Mouse (Mus musculus) c-Kit-positive CD71-positive TER-119-positive erythroid progenitor cells, embryonic 14.5 days (primary cell): Measurements from ENCODE around the gene Tulp4.

ENCODE experiments used
- DNase-seq: peaks from one replicate; pipeline ENCODE4 v3.0.0-alpha.2; 2013; ENCODE audit warnings: low spot score

Tulp4 gene

DNA sequence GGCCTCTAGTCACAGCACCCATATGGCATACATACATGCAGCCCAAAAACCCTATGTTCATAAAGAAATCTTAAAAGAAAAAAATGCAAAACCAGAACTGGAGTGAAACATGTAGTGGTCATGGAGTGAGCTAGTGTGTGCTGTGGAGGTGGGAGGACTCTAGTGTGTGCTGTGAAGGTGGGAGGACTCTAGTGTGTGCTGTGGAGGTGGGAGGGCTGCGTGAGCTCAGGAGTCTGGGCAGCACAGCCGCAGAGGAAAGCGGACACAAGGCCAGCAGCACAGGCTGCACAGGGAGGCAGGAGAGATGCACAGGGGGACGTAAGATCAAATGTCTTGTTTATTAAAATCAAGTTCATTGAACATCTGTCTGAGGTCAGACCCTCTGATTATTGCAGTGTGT lies 17.5 kb downstream of the Tulp4 start:
- DNase-seq: no peak

DNA sequence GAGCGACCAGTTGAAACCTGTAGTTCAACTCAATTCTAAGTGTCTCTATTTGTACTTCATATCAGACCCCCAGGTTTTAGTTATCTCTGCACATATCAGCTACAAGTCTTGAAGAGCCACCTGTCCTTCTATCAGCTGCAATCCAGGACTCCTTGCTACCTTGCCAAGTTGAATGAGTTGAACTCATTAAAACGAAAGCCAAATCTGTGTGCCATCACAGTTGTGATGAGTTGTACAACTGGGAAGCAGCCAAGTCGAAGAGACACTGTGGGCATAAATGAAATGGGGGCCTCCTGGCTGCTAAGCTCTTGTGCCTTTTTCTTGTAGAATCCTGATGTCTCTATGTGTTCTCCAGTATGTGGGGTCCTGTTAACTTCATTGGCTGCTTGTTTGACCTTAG lies 19.2 kb downstream of the Tulp4 start:
- no peak for DNase-seq

DNA sequence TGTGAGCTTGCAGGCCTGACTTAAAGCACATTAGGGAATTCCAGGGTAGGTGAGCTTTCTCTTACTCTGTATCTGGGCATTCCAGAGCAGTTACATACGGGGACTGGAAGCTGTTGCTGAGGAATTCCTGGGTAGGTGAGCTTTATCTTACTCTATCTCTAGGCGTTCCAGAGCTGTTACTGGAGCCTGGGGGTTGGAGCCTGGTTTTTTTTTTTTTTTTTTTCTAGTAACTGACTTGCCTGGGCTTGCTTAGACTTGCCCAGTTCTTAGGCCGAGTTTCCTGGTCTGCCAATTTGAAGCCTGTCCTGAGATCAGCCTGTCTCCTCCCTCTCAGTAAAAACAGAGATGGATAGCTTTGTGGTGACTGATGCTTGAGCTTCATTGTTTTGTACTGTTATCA lies 21.8 kb downstream of the Tulp4 start:
- no peak for DNase-seq

GRCm38 (mm10) chr17:6129361-6129760 lies 23.1 kb downstream of the Tulp4 start:
- no peak for DNase-seq

GRCm38 (mm10) chr17:6131083-6131482 lies 24.8 kb downstream of the Tulp4 start:
- no peak for DNase-seq

DNA sequence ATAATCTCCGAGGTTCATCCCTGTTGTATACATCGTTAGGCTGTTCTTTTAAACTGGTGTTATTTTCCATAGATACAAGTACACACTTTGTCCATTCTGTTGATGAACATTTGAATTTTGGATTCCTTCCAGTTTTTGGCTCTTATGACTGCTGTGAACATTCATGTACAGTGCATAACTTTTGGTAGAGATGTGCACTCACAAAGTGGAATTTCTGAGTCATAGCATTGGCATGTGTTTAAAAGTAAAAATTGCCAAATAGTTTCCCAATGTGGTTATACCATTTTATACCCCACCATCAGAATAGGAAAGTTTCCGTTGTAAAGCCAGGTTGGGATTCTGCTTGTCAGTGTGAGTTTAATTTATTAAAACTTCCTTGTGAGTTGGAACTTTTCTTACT lies 34.6 kb downstream of the Tulp4 start:
- no peak for DNase-seq

DNA sequence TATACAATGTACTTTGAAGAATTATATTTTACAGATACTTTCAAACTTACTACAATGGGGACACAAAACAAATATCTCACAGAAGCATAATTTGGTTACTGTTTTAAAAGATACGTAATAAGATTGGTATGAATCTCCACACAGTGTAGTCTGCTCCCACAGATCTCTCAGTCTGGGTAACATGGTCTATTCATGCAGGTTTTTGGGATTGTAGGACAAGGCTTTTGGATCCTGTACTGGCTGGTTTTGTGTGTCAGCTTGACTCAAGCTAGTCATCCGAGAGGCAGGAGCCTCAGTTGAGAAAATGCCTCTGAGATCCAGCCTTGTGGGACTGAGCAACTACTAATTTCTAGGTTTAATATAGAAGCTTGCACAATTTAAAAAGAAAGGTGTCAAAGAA lies 35.1 kb downstream of the Tulp4 start:
- DNase-seq: no peak

DNA sequence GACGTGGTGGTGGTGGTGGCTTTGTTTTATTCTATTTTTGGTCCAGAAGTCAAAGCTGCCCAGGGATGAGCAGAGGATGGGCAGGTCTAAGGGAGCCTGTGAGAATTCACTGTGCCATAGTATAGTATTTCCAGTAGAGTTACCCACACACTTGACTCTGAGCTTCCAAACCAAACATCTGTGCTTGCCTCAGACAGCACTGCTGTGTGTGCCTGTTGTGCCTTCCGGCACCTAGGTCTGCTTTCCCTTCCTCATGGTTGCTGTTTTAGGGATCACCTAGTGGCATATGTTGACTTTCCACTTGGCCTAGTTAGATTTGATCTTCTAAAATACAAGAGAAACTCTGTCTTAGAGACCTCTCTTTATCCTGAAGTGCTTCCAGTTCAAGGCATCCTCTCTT lies 39.0 kb downstream of the Tulp4 start:
- DNase-seq: no peak

DNA sequence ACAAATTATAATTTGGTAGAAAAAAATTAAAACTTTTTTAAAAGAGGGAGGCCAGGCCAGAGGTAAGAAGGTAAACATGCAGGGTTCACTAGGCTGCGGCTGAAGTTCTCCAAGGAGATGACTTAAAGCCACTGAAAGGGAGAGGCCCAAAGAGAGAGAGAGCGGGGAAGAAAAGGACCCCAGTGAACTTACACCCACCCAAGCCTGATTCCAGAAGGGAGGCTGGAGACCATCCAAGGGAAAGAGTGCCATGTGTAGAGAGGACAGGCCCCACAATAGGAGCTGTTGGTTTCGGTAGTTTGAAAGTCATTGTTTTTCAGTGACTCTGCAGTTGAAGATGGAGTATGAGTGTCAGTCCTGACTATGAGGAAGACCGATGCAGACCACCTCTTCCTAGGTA lies 46.7 kb downstream of the Tulp4 start:
- DNase-seq: no peak

DNA sequence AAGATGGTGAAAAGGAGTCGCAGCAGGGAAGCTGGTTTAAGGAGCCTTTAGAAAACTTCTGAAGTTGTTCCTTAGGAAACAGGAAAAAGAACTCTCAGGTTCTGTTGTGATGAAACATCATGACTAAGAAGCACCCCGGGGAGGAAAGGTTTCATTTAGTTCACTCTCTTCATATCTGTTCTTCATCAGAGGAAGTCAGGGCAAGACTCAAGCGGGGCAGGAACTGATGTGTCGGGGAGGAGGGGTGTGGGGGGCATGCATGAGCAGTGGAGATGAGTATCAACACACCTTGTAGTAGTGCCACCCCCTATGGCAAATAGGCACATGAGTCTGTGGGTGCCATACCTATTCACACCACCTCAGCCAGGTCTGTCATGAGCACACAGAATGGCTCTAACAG lies 47.3 kb downstream of the Tulp4 start:
- DNase-seq: no peak

DNA sequence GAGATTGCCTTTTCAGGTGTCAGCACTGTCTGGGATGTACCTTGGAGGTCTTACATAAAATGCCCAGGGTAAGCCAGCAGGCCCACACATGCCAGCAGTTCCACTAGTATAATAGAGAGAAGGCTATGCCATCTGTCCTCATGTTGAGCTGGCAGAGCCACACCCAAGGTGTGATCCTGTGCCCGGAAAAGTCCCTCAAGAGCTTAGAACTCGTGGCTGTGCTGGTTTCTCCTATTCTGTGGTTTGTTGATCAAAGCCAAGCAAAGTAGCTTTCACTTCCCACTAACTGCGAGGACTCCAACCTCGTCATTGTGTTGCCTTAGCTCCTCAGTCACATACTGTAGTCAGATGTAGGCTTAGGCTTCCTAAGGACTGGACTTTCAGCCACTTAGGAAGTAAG lies 48.1 kb downstream of the Tulp4 start:
- DNase-seq: no peak

- DNase-seq: no peak
Observed at GRCm38 (mm10) chr17:6160495-6160894, 54.3 kb downstream of the Tulp4 start.

DNA sequence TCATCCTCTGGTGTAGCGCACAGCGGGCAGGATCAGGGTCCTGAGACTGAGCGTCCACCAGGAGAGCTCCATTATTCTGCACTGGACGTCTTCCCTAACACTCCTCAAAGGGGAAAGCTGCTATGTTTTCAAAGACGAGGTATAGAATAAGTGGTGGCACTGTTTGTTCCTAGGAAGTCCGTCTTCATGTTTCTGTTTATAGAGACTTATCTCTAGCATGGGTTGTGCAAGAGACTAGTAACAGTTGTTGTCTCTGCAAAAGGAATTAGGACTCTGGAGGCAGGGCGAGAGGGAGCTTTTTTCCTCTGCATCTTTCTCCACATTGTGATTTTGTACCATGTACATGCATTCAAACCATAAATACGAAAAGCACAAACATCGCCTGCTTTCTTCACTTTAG lies 55.7 kb downstream of the Tulp4 start:
- no peak for DNase-seq

GRCm38 (mm10) chr17:6162761-6163160 lies 56.5 kb downstream of the Tulp4 start:
- DNase-seq: no peak

DNA sequence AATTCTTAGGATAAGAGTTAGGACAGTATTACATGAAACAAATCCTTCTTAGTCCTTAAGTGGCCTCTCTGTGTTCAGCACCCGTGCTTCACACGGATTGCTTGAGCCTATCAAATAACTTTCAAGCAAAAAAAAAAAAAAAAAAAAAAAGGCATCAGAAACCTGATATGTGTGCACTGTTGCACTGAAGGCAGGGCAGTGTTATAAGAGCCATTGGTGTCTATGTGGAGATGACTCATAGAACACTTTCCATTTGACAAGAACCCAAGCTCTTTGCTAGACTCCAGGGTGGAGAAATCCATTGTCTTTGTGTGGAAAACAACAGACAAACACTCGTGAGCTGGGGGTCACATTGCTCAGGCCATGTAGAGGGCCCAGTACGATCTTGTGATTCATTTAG lies 58.7 kb downstream of the Tulp4 start:
- no peak for DNase-seq

- no peak for DNase-seq
Observed at GRCm38 (mm10) chr17:6172440-6172839, 66.2 kb downstream of the Tulp4 start.

GRCm38 (mm10) chr17:6172926-6173690 lies 66.9 kb downstream of the Tulp4 start:
- DNase-seq: peak; percentile 4

- DNase-seq: no peak
Observed at GRCm38 (mm10) chr17:6174574-6174973, 68.3 kb downstream of the Tulp4 start.

DNA sequence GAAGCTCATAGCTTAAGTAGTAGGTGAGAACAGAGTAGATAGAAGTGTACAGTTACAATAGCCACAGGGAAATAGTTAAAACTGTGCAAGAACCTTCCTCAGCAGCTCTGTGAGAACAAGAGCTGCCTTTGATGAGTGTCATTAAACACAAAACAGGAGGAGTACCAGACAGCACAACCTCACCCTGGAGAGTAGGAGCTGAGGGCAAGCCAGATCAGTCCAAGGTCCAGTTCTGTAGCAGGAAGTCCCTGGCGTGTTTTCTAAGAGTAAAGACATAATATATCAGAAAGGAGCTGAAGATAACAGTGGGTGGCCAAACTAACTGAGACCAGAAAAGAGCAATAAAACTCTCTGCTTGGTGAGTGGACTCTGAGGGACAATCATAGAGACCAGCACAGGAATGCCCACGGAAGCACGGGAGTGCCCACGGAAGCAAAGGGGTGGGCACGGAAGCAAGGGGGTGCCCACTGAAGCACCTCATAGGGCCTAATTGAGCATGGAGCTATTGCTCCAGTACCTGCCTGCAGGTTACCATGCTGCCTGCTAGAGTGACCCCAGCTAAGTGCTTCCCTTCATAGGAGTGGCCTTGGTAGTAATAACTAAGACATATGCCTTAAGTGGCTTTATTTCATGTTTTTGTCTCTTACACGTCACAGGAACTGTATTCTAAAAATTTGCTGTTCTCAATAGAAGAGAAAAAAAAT lies 72.5 kb downstream of the Tulp4 start:
- no peak for DNase-seq

- DNase-seq: no peak
Observed at GRCm38 (mm10) chr17:6179389-6179788, 73.2 kb downstream of the Tulp4 start.

DNA sequence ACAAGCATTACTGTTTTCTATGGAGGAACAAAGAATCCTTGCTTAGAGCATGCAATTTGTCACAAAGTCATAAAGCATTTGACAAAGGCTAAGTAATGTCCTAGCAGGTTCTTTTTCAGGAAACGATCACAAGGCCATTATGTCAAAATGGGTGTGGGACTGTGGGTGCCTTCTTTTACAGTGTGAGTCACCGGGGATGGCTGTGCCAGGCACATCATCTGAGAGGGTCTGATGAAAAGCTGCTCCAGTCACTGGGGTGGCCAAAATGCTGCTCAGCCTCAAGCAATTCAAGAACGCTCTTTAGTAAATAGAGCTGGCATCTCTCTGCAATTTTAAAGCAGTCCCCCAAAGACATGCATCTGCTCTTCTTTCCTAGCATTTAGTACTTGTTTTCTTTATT lies 74.2 kb downstream of the Tulp4 start:
- no peak for DNase-seq

DNA sequence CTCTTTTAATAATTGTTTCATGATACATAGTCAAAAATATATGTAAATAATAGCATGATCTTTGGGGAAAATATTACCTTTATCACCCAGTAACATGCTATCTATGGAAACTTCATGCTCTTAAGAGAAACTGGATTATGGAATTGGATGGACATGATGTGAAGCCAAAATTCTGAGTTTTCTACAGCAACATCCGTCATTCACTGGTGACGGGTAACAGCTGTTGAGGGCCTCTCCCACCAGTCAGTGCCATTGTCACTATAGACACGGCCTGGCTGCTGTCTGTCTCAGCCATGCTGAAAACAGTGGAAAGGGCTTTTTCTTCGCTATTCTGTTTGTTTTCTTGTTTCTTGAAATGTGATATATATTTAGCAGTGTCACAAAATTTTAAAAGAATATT lies 76.5 kb downstream of the Tulp4 start:
- DNase-seq: no peak

DNA sequence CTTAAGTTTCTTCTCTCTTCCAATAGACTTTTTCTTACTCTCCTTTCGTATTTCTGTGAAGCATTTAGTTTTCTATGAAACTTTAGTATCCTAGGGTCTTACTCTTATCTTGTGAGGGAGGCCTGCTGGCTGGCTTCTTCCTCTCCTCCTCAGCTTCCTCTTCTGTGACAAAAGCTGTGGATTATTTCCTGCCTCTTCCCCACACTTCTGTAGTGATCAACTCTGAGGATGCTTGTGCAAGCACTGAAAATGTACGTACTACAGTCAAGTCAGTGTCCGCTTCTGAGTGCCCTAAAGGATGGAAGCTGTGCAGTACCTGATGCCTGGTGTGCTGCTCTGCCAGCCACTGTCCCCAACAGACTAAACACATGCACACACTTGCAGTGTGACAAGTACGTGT lies 80.4 kb downstream of the Tulp4 start:
- no peak for DNase-seq

DNA sequence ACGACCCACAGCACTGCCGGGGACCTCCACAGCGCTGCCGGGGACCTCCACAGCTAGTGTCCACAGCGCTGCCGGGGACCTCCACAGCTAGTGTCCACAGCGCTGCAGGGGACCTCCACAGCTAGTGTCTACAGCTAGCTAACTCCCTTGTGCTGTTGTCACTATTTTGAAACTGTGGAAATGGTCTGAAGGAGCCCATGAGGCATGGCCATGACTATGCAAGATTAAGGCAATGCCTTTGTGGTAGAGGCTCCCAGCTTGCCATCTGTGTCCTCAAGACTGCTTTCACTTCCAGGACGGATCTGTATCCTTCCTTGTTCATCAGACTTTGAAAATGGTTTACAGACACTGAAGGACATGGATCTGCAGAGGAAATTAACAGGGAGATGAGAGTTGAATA lies 80.9 kb downstream of the Tulp4 start:
- no peak for DNase-seq
